Mouse (Mus musculus): ENCODE measurements at regions not wholly inside any gene's neighbourhood (a gene's known extent, or its start where the extent isn't known, plus 50 kb on each side); places are given as distances from the start of the nearest gene placed in this dataset.

GRCm38 (mm10) chr7:93424717-93425116 lies 345.1 kb downstream of the Fam181b start:
- DNase-seq: no peak

GRCm38 (mm10) chr7:93435034-93435433 lies 355.4 kb downstream of the Fam181b start:
- peak; percentile 6 for DNase-seq

- no peak for DNase-seq
These were observed 374.4 kb downstream of the Fam181b start for GRCm38 (mm10) chr7:93454071-93454470.

GRCm38 (mm10) chr7:93463377-93463776 lies 383.7 kb downstream of the Fam181b start:
- no peak for DNase-seq

- no peak for DNase-seq
These were observed 393.7 kb downstream of the Fam181b start for GRCm38 (mm10) chr7:93473371-93473770.

- peak; percentile 7 for DNase-seq
These were observed 431.0 kb downstream of the Fam181b start for GRCm38 (mm10) chr7:93510636-93511035.

- DNase-seq: no peak
These were observed 431.6 kb downstream of the Fam181b start for GRCm38 (mm10) chr7:93511237-93511636.

GRCm38 (mm10) chr7:93559131-93559530 lies 479.5 kb downstream of the Fam181b start:
- DNase-seq: no peak

GRCm38 (mm10) chr7:93577523-93577922 lies 497.9 kb downstream of the Fam181b start:
- DNase-seq: no peak

- no peak for DNase-seq
These were observed 507.5 kb downstream of the Fam181b start for GRCm38 (mm10) chr7:93587121-93587520.

GRCm38 (mm10) chr7:93588088-93588487 lies 508.4 kb downstream of the Fam181b start:
- no peak for DNase-seq

Measured in right cerebral cortex, postnatal 25 days (tissue).